Mouse (Mus musculus) kidney, adult 2 months (tissue): Measurements from ENCODE around the gene Abhd11.

Experiments used
- CTCF ChIP-seq: fragments of 200-500 bp; conservative IDR thresholded peaks from 2 replicates; pipeline ENCODE4 v1.5.1; 2011; ENCODE audit warnings: low read depth, mild to moderate bottlenecking, control low read depth, low read length, moderate library complexity, mixed read lengths; ENCODE audit not compliant: insufficient read depth, insufficient read length
- POLR2A ChIP-seq: fragments of 200-500 bp; IDR thresholded peaks from one replicate; pipeline ENCODE4 v1.6.1; 2011; ENCODE audit warnings: low read depth, low read length, control low read depth

GRCm38 (mm10) chr5:134965473-134965851 is 43.5 kb upstream of the Abhd11 start:
- TF ChIP-seq POLR2A = no peak
- TF ChIP-seq CTCF = peak; percentile 86
